Mouse (Mus musculus) monocyte, adult 5-6 weeks (primary cell): ENCODE measurements around the gene Procr. TPM values are rescaled to one million over a fixed set of nuclear protein-coding genes. Genes with fewer than 3 reads are reported as not detected.

ENCODE experiments used
- ATAC-seq: fragments of 153-309, 156-312 bp; replicated peaks from 2 replicates; pipeline ENCODE4 v1.8.0; 2017; ENCODE audit warnings: mild to moderate bottlenecking; ENCODE audit not compliant: low TSS enrichment, insufficient number of reproducible peaks, severe bottlenecking, poor library complexity, low FRiP score
- total RNA-seq: library from RNA; stranded (forward); fragments of 200-1000, 200-491, 200-594 nt; gene quantifications from 3 replicates; pipeline ENCODE4 v1.2.3, GENCODE M21; 2017

Procr gene
- total RNA-seq, 1 experiment from 2014 or later: not detected

- no peak for ATAC-seq
These were observed 37.3 kb downstream of the Procr start for GRCm38 (mm10) chr2:155787949-155788931.

GRCm38 (mm10) chr2:155792899-155793298, 42.0 kb downstream of the Procr start:
- no peak for ATAC-seq

DNA sequence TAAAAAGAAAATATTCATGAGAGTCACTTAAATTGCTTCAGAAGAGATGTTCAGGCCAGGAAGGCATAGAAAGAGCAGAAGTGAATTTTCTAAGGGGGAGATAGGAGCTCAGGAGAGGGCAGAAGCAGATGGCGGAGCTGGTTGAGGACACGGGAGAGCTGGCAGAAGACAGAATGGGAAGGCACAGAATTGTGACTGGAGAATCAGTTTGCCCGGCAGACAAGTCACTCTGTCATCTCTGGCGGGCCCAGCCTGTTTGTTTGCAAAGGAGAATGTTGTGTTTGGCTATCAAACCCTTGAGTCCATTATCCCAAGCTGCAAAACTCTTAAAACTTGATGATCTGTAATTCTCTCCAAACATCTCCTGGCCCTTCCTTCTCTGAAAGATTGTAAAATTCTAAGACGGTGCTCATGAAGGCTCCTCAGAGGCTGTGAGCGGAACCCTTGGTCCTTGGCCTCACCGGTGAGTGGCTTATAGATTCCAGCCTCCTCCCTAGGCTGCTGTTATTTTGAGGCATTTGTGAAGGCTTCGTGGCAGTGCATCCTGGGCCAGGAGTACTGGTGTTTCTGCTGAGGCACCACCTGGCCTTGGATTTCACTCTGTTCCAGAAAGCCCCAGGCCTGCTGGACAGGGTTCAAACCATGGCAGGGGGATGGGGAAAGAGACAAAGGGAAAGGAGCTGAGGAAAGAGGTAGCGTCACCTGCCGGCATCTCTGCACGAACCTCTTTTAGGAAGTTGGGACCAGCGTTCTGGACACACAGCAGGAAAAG, 43.9 kb downstream of the Procr start:
- ATAC-seq: no peak

GRCm38 (mm10) chr2:155798613-155799012, 47.7 kb downstream of the Procr start:
- no peak for ATAC-seq

- no peak for ATAC-seq
These were observed 51.8 kb downstream of the Procr start for GRCm38 (mm10) chr2:155802761-155803160.

GRCm38 (mm10) chr2:155804053-155804452, 53.1 kb downstream of the Procr start:
- ATAC-seq: no peak

Other genes with a start within 250 kb of the Procr start
- 29.5 to 53.8 TPM (median 36.7 TPM) in 3 replicates for gene Acss2, start 233.2 kb upstream of the Procr start, total RNA-seq
- gene Ggt7, start 232.9 kb upstream of the Procr start, total RNA-seq: 0.64 to 1.5 TPM (median 1.1 TPM) in 3 replicates
- gene Gss, start 158.3 kb upstream of the Procr start, total RNA-seq: 30.1 to 47.6 TPM (median 35.5 TPM) in 3 replicates
- not detected in 3 replicates for gene Myh7b, start 139.9 kb upstream of the Procr start, total RNA-seq
- gene Trpc4ap, start 58.7 kb upstream of the Procr start, total RNA-seq: 98.1 to 149 TPM (median 116 TPM) in 3 replicates
- gene Edem2, start 21.6 kb upstream of the Procr start, total RNA-seq: 28.7 to 43.2 TPM (median 37.4 TPM) in 3 replicates
- gene Gm17581, start 15.3 kb upstream of the Procr start, total RNA-seq: not detected in 3 replicates
- 0.10 TPM in 1 of 3 replicates, not detected in the others for gene Mmp24, start 24.2 kb downstream of the Procr start, total RNA-seq
- 8.5 to 10.6 TPM (median 9.7 TPM) in 3 replicates for gene BC029722, start 68.3 kb downstream of the Procr start, total RNA-seq
- 38.9 to 84.9 TPM (median 83.4 TPM) in 3 replicates for gene Eif6, start 75.8 kb downstream of the Procr start, total RNA-seq
- gene Fam83c, start 83.7 kb downstream of the Procr start, total RNA-seq: not detected in 3 replicates
- 33.3 to 43.3 TPM (median 37.7 TPM) in 3 replicates for gene Uqcc1, start 179.2 kb downstream of the Procr start, total RNA-seq
- not detected in 3 replicates for gene Gm15557, start 189.6 kb downstream of the Procr start, total RNA-seq
- not detected in 3 replicates for gene Gdf5, start 194.2 kb downstream of the Procr start, total RNA-seq
- 67.3 to 170 TPM (median 77.6 TPM) in 3 replicates for gene Cep250, start 205.3 kb downstream of the Procr start, total RNA-seq